Mouse (Mus musculus) intestine, embryonic 15.5 days (tissue): Measurements from ENCODE around the gene Tmem14a. TPM values are rescaled to one million over a fixed set of nuclear protein-coding genes. Genes with fewer than 3 reads are reported as not detected.
"Not testable (repeated sequence)": the region's sequence is repeated elsewhere in the genome, so short reads cannot be mapped to it uniquely, and the experiment has no call there.

ENCODE experiments used
- ATAC-seq: fragments of 200-750 bp; cut with Nextera tagmentation; 2 replicates; pipeline ENCODE4 v1.8.0; 2017; ENCODE audit warnings: moderate TSS enrichment, moderate library complexity
- H3K27ac ChIP-seq: fragments of 300-500 bp; sonication (generic); 2 replicates; pipeline ENCODE4 v1.5.1; 2015; ENCODE audit warnings: mild to moderate bottlenecking, inconsistent platforms
- H3K27me3 ChIP-seq: fragments of 300-500 bp; sonication (generic); replicated peaks from 2 replicates; pipeline ENCODE4 v1.6.1; 2015; ENCODE audit warnings: inconsistent platforms
- H3K36me3 ChIP-seq: fragments of 300-500 bp; sonication (generic); 2 replicates; pipeline ENCODE4 v1.6.1; 2015; ENCODE audit warnings: inconsistent platforms
- H3K4me1 ChIP-seq: fragments of 300-500 bp; sonication (generic); replicated peaks from 2 replicates; pipeline ENCODE4 v1.6.1; 2015; ENCODE audit warnings: inconsistent platforms
- H3K4me2 ChIP-seq: fragments of 300-500 bp; sonication (generic); replicated peaks from 2 replicates; pipeline ENCODE4 v1.6.1; 2015; ENCODE audit warnings: mild to moderate bottlenecking, inconsistent platforms
- H3K4me3 ChIP-seq: fragments of 300-500 bp; sonication (generic); replicated peaks from 2 replicates; pipeline ENCODE4 v1.5.1; 2015; ENCODE audit warnings: inconsistent platforms
- H3K9ac ChIP-seq: fragments of 300-500 bp; sonication (generic); 2 replicates; pipeline ENCODE4 v1.6.1; 2015; ENCODE audit warnings: inconsistent platforms
- H3K9me3 ChIP-seq: fragments of 300-500 bp; sonication (generic); 2 replicates; pipeline ENCODE4 v1.6.1; 2016; ENCODE audit warnings: inconsistent platforms
- WGBS: fragments of 180-500 bp; shearing (Covaris S2); methylation state at CpG from one replicate; pipeline ENCODE4 v1.1.7; 2015; 5-methylcytosine and 5-hydroxymethylcytosine counted together
- polyA plus RNA-seq: library from polyadenylated mRNA; unstranded; fragments of >200 nt; fragmentation: Nextera tagmentation; extraction: Ambion mirVana; gene quantifications from 2 replicates; pipeline ENCODE4 v1.2.1, GENCODE M21; 2015

Gene Tmem14a
- polyA plus RNA-seq = 13.5 and 13.7 TPM in 2 replicates

DNA sequence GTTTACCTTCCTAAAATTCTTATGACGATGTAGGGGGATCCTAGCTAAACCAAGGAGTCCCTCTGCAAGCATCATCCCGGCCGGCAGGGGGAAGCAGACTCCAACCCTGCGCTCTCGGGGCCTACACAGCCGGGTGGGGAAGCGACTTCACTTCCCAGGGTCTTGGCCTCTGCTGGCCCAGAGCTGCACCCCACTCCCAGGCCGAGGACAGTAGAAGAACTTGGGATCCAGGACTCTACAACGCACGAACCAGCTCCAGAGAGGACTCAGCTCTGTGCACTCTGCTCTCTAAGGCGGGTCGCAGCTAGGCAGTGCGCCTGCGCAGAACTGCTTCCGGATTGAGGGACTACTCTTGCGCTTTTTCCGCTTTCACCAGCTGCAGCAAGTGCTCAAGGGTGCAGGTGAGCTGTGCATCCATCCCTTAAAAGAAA, at the start of gene Tmem14a:
Tmem14a (plus strand) TSS at position 87 of the 431 bp plus-strand sequence.
- H3K4me1 ChIP-seq = 0 out of 2 replicates have a peak, but pooled peaks cover 2% of the 10 kb centered on the region
- ATAC-seq = peak; percentile 96
- 2% methylated on average over 17 of the region's 17 CpGs for WGBS
- no peaks in the 10 kb centered on the region for H3K9me3 ChIP-seq
- peak within 1 kb of the TSS; percentile 67; the same call in 1 of the 2 replicates for H3K27ac ChIP-seq
- H3K4me3 ChIP-seq = peak within 1 kb of the TSS; percentile 66
- no peaks in the 10 kb centered on the region for H3K27me3 ChIP-seq
- H3K4me2 ChIP-seq = peak within 1 kb of the TSS; percentile 73
- peak within 1 kb of the TSS; percentile 82 for H3K9ac ChIP-seq
- H3K36me3 ChIP-seq = no peaks in the 10 kb centered on the region

DNA sequence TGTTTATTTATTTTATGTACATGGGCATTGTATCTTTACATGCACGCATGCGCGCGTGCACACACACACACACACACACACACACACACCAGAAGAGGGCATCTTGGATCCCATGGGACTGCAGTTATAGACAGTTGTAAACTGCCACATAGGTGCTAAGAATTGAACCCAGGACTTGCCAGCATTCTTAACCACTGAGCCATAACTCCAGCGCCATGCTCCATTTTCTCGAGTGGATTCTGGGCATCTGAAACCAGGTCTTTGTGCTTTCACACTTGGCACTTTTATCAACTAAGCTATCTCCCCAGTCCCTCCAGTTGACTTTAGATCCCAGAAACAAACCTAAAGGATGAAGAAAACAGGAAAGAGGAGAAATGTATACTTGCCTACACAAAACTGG, 33.2 kb upstream of the Tmem14a start:
- 96% methylated on average over 6 of the region's 6 CpGs for WGBS

DNA sequence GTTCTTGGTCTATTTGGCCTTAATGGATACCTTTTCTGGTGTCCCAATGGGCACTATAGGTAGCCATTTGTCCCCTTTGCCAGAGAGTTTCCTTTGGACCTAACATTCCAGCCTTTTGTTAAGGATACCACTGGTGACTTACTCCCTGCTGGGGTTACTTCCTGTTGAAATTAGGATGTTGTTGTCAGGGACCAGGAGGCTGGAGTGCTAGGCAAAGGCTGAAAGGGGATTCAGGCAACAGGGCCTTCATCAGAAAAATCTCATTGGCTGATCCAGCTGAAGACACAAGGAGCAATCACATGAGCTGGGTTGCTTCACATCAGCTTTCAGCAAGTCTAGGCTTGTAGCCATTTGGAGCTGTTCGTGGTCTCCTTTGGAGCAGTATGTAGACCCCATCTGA, 12.1 kb upstream of the Tmem14a start:
- WGBS = 91% methylated on average over 1 of the region's 1 CpGs

More for the DNA sequence above, 33.2 kb upstream of the Tmem14a start:
- H3K36me3 ChIP-seq = no peaks in the 10 kb centered on the region
- no peak overlapping the region for H3K4me3 ChIP-seq
- H3K27me3 ChIP-seq = no peaks in the 10 kb centered on the region
- no peak for ATAC-seq
- no peak overlapping the region for H3K4me2 ChIP-seq
- H3K9me3 ChIP-seq = no peaks in the 10 kb centered on the region
- H3K27ac ChIP-seq = no peak overlapping the region
- H3K9ac ChIP-seq = no peak overlapping the region
- no peaks in the 10 kb centered on the region for H3K4me1 ChIP-seq

DNA sequence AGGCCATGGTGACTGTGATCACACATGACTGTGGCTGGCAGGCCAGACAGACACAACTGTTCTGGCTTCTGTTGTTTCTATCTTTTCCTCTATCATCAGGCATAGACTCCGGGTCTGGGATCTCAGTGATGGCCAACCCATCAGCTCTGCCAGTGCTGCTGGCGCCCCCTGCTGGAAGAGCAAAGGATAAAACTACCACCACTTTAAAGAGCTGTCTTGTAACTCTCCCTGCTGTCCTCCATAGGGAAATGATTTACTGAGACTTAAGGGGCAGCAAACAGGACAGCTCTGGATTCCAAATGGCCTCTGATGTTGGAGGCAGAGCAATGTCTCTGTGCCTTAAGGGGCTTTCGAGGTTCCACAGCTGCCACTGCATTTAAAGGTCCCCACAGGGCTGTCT, 4.8 kb upstream of the Tmem14a start:
- not testable (repeated sequence) for H3K4me1 ChIP-seq, H3K4me3 ChIP-seq, H3K9ac ChIP-seq, H3K27ac ChIP-seq, H3K36me3 ChIP-seq, H3K27me3 ChIP-seq, H3K4me2 ChIP-seq, H3K9me3 ChIP-seq
- peak; percentile 35; the same call in 1 of the 2 replicates for ATAC-seq
- 22% methylated on average over 3 of the region's 3 CpGs for WGBS

More for the DNA sequence above, 12.1 kb upstream of the Tmem14a start:
- no peak for ATAC-seq
- H3K4me1 ChIP-seq = no peaks in the 10 kb centered on the region
- no peaks in the 10 kb centered on the region for H3K9me3 ChIP-seq
- no peak overlapping the region for H3K27ac ChIP-seq
- H3K36me3 ChIP-seq = no peaks in the 10 kb centered on the region
- no peak overlapping the region for H3K4me2 ChIP-seq
- H3K9ac ChIP-seq = no peak overlapping the region
- no peak overlapping the region for H3K4me3 ChIP-seq
- no peaks in the 10 kb centered on the region for H3K27me3 ChIP-seq

DNA sequence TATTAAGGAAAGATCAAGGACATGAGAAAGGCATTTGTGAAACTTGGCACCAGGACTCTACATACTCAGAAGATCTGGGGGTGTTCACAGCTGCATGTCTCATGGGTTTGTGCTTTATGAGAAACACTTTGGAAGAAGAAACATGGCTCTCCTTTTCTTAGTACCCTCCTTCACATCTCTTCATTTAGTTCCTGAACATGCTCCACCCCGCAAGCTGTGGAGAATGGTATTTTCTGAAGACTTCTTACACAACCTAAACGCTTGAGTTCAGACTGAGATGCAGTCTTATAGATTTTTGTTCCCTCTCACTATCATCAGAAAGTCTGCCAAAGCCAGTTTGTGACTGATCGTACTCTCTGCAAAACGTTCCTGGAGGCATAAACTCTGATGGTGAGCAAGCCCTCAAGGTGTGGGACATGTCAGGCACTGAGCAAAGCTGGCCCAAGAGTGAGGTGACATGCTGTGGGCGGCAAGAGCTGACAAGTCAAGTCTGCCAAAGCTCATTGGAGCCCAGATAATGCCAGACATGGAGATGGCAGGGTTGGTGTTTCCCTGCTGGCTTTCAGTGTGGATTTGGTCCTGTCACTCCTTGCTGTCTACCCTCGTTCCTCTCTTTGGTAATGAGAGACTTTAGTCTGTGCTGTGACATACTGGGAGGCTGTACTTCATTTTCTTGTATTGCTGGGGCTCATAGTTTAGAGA, 4.2 kb upstream of the Tmem14a start:
- 76% methylated on average over 6 of the region's 6 CpGs for WGBS
- H3K4me3 ChIP-seq, H3K4me2 ChIP-seq, H3K9me3 ChIP-seq, H3K27me3 ChIP-seq, H3K36me3 ChIP-seq, H3K27ac ChIP-seq, ATAC-seq, H3K4me1 ChIP-seq, H3K9ac ChIP-seq: not testable (repeated sequence)

DNA sequence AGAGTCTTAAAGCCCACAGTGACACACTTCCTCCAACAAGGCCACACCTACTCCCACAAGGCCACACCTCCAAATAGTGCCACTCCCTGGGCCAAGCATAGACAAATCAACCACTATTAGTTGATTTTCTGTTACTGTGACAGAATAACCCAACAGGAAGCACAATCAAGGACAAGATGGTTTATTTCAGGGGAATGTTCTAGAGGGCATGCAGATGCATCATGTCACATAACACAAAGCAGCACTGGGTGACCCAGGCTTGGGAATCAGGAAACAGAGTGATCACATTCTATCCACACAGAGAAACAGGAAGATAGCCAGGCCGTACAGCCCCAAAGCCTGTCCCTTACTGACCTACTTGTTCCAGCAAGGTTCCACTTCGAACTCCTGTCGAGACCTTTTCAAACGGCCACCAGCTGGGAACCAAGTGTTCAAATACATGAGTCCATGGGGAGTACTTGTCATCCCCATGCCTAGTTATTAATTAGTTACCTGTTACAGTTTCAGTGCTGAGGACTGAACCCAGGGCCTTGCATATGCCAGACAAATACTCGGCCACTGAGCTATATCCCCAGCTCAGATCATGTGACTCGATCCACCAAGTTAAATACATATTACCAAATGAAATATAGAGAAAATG, 9.5 kb downstream of the Tmem14a start:
- Histone ChIP-seq H3K27ac (no peak overlapping the region), H3K4me1 (no peaks in the 10 kb centered on the region), H3K9me3 (no peaks in the 10 kb centered on the region), H3K4me3 (no peak overlapping the region), H3K27me3 (no peaks in the 10 kb centered on the region), H3K36me3 (no peaks in the 10 kb centered on the region), H3K9ac (no peak overlapping the region), H3K4me2 (no peak overlapping the region)
- no peak for ATAC-seq
- WGBS = 85% methylated on average over 6 of the region's 6 CpGs

DNA sequence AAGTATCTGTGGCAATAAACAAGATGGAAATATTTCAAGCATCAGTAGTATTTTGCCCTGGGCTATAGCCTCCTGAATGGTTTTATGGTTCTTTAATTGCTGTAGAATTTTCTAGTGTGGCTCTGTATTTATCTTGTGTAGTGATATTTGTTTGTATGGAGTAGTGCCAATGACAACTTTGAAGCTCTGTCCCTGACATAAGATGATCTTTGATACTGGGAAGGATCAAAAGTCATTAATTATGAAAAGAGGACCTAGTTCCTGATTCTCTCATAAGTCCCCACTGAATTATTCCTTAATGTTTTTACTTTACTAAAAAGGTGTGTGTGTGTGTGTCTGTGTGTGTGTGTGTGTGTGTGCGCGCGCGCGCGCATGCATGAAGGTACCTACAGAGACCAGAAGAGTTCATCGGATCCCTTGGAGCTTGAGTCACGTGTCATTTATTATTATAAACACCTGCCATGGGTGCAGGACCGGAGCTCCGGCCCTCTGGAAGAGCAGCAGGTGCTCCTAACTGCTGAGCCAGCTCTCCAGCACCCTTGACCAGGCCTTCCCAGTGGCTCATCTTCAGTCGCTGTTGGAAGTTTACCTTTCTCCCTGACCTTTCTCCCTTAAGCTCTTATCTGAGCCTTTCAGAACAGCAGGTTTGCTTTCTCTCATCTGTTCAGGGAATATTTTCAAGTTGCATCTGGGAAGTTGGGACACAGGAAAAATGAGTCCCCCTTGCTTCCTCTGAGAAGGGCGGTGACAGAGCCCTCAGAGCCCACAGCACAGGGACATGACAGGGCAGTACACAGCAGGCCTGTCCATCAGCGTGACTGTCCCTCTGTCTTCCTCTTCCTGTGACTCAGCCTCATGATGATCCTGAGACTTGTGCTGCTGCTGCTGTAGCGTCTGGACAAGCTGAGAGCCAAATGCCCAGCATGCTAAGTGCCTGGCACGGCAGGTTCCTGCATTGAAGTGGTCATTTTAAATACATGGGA, 10.7 kb downstream of the Tmem14a start:
- not testable (repeated sequence) for H3K9ac ChIP-seq, H3K4me2 ChIP-seq, H3K36me3 ChIP-seq, H3K27ac ChIP-seq, H3K27me3 ChIP-seq, H3K4me3 ChIP-seq, H3K4me1 ChIP-seq, H3K9me3 ChIP-seq
- WGBS = 73% methylated on average over 15 of the region's 15 CpGs
- ATAC-seq = peak; percentile 68

DNA sequence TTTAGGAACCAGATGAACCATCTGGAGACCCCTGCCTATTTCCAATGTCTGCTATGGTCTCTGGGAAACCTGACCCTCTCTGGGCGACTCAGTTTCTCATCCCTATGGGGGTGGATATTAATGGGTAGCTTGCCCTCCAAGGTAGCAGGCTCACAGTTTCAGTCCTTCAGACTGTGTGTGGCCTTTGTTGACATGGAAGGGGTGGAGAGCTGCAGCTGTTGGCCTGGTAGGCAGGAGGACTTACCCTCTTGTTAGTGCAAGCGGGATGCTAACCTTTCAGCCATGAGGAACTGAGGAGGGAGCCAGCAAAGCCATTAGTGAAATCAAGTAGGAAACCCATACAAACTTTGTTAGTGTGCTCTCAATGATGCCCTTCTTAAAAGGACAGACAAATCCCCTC, 12.0 kb downstream of the Tmem14a start:
- no peaks in the 10 kb centered on the region for H3K36me3 ChIP-seq
- H3K4me3 ChIP-seq = no peak overlapping the region
- 85% methylated on average over 2 of the region's 2 CpGs for WGBS
- no peak for ATAC-seq
- H3K27me3 ChIP-seq = no peaks in the 10 kb centered on the region
- no peak overlapping the region for H3K27ac ChIP-seq
- no peak overlapping the region for H3K4me2 ChIP-seq
- H3K9ac ChIP-seq = no peak overlapping the region
- no peaks in the 10 kb centered on the region for H3K9me3 ChIP-seq
- H3K4me1 ChIP-seq = no peaks in the 10 kb centered on the region

DNA sequence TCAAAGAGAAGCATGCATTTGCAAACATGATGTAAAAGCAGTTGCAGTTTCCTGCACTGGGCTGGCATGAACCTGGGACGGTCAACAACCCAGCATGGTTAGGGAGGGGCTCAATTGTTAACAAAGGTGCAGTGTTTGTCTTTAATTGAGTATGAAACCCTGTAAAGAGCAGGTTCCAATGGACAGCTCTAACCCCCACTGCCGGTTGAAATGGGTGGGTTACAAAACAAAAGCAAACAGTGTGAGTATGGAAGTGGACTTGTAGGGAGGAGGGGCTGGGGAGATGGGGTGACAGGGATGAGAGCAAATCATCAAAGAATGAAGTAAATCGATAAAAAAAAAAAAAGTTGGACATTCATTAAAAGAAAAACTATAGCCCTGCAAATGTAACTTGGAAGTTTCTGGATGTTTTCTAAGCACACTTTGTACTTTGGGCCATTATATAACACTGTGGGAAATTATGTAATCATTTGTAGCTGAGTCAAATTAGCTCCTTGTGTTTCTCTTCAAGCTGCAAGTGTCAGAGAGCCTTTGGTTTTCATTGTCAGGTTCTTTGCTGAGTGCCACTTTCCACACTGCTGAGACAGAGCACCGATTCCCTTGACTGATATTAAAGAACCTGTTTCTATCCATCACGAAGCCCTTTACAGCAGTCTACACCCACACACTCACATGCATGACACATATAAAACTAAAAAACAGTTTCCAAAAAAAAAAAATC, 13.5 kb downstream of the Tmem14a start:
- no peaks in the 10 kb centered on the region for H3K27me3 ChIP-seq
- no peaks in the 10 kb centered on the region for H3K4me1 ChIP-seq
- H3K4me2 ChIP-seq = no peak overlapping the region
- no peaks in the 10 kb centered on the region for H3K36me3 ChIP-seq
- H3K9ac ChIP-seq = no peak overlapping the region
- peak; percentile 76 for ATAC-seq
- H3K4me3 ChIP-seq = no peak overlapping the region
- H3K9me3 ChIP-seq = no peaks in the 10 kb centered on the region
- WGBS = 68% methylated on average over 5 of the region's 5 CpGs
- H3K27ac ChIP-seq = no peak overlapping the region

DNA sequence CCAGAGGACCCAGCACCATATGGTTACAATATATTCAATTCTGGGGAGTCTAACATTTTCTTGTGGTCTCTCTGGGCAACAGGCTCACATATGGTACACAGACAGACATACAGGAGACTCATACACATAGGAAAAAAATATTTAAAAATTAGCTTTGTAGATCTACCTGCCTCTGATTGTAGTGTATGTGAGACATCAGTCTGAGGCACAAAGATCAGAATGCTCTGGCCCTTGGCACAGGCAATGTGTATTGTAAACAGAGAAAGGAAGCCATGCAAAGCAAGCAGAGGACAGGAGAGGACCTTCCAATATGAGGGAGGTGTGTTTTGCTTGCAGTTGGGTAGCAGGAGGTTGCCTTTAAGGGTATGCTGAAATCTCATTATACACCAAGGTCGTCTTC, 14.1 kb downstream of the Tmem14a start:
- WGBS = 83% methylated on average over 1 of the region's 1 CpGs
- H3K9ac ChIP-seq = no peak overlapping the region
- H3K4me1 ChIP-seq = no peaks in the 10 kb centered on the region
- H3K27ac ChIP-seq = no peak overlapping the region
- H3K9me3 ChIP-seq = no peaks in the 10 kb centered on the region
- no peak overlapping the region for H3K4me3 ChIP-seq
- H3K4me2 ChIP-seq = no peak overlapping the region
- ATAC-seq = no peak
- no peaks in the 10 kb centered on the region for H3K27me3 ChIP-seq
- no peaks in the 10 kb centered on the region for H3K36me3 ChIP-seq

DNA sequence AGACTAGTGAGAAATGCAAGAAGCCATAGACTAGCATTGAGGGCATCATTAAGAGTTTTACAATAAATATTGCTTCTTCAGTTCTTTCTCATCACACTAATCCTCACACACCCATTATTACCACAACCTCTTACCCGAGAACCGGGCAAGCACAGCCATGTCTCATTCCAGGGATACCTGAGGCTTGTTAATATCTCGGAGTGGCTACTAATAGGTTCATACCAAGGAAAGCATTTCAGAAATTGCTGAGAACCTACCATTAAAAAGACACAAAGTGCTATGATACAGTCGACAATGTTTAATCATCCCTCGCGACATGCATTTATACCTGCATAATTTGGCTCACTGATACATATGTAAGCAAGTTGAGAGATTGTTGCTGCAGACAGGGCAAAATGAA, 17.0 kb downstream of the Tmem14a start:
- H3K4me1 ChIP-seq = no peaks in the 10 kb centered on the region
- no peak overlapping the region for H3K9ac ChIP-seq
- no peak overlapping the region for H3K4me2 ChIP-seq
- no peak overlapping the region for H3K4me3 ChIP-seq
- H3K36me3 ChIP-seq = no peaks in the 10 kb centered on the region
- no peaks in the 10 kb centered on the region for H3K27me3 ChIP-seq
- no peak overlapping the region for H3K27ac ChIP-seq
- 89% methylated on average over 6 of the region's 6 CpGs for WGBS
- H3K9me3 ChIP-seq = no peaks in the 10 kb centered on the region
- no peak for ATAC-seq
